Mouse (Mus musculus) C2C12 (cell line): ENCODE measurements at regions not wholly inside any gene's neighbourhood (a gene's known extent, or its start where the extent isn't known, plus 50 kb on each side); places are given as distances from the start of the nearest gene placed in this dataset.

ENCODE experiments used
- CTCF ChIP-seq: IDR thresholded peaks from one replicate; pipeline ENCODE4 v1.5.1; 2011; ENCODE audit not compliant: control insufficient read depth, insufficient read depth, insufficient read length
- MAX ChIP-seq: IDR thresholded peaks from one replicate; pipeline ENCODE4 v1.6.1; 2011; ENCODE audit warnings: mild to moderate bottlenecking, control low read depth
- MYOD1 ChIP-seq: IDR thresholded peaks from one replicate; pipeline ENCODE4 v1.6.1; 2011; ENCODE audit warnings: low read depth; ENCODE audit not compliant: control insufficient read depth, insufficient read length
- USF1 ChIP-seq: IDR thresholded peaks from one replicate; pipeline ENCODE4 v1.6.1; 2011; ENCODE audit warnings: low read depth, mild to moderate bottlenecking, control low read depth, moderate library complexity

GRCm38 (mm10) chr12:95988669-95989288 is 296.8 kb downstream of the Flrt2 start:
- no peak for TF ChIP-seq CTCF
- TF ChIP-seq MAX = no peak
- TF ChIP-seq MYOD1 = no peak
- no peak for TF ChIP-seq USF1
